Mouse (Mus musculus) liver, postnatal 0 days (tissue): ENCODE data around the gene Ubn1. TPM values are rescaled to one million over a fixed set of nuclear protein-coding genes. Genes with fewer than 3 reads are reported as not detected.

Source experiments
- ATAC-seq: fragments of 200-750 bp; cut with Nextera tagmentation; 2 replicates; pipeline ENCODE4 v1.8.0; 2017; ENCODE audit warnings: mild to moderate bottlenecking, moderate library complexity
- DNase-seq: peaks from one replicate; pipeline ENCODE4 v3.0.0-alpha.2; 2016
- H3K27ac ChIP-seq: fragments of 300-500 bp; sonication (generic); 2 replicates; pipeline ENCODE4 v1.5.1; 2014; ENCODE audit warnings: antibody characterized with exemption, moderate library complexity, mild to moderate bottlenecking, low read depth
- H3K27me3 ChIP-seq: fragments of 300-500 bp; sonication (generic); 2 replicates; pipeline ENCODE4 v1.6.1; 2014; ENCODE audit warnings: low read length, control low read depth, mixed read lengths; ENCODE audit not compliant: insufficient read depth
- H3K36me3 ChIP-seq: fragments of 300-500 bp; sonication (generic); replicated peaks from 2 replicates; pipeline ENCODE4 v1.6.1; 2014; ENCODE audit warnings: mild to moderate bottlenecking, control low read depth, low read length, moderate library complexity, mixed read lengths; ENCODE audit not compliant: insufficient read depth
- H3K4me1 ChIP-seq: fragments of 300-500 bp; sonication (generic); 2 replicates; pipeline ENCODE4 v1.6.1; 2014; ENCODE audit warnings: antibody characterized with exemption, mild to moderate bottlenecking, control low read depth; ENCODE audit not compliant: insufficient read depth
- H3K4me2 ChIP-seq: fragments of 300-500 bp; sonication (generic); 2 replicates; pipeline ENCODE4 v1.6.1; 2014; ENCODE audit warnings: low read depth, mild to moderate bottlenecking, low read length, moderate library complexity, mixed read lengths
- H3K4me3 ChIP-seq: fragments of 300-500 bp; sonication (generic); 2 replicates; pipeline ENCODE4 v1.5.1; 2014; ENCODE audit warnings: low read depth, low read length
- H3K9ac ChIP-seq: fragments of 300-500 bp; sonication (generic); replicated peaks from 2 replicates; pipeline ENCODE4 v1.6.1; 2014; ENCODE audit warnings: mild to moderate bottlenecking, moderate library complexity
- H3K9me3 ChIP-seq: fragments of 300-500 bp; sonication (generic); 2 replicates; pipeline ENCODE4 v1.6.1; 2016; ENCODE audit warnings: mild to moderate bottlenecking, control low read depth, low read length, mixed read lengths
- CTCF ChIP-seq: sonication (generic); IDR thresholded peaks from 2 replicates; pipeline ENCODE4 v1.5.1; 2016; ENCODE audit warnings: antibody characterized with exemption, low read depth
- EP300 ChIP-seq: IDR thresholded peaks from 2 replicates; pipeline ENCODE4 v1.6.1; 2016; ENCODE audit warnings: antibody characterized with exemption, low read depth, mild to moderate bottlenecking
- WGBS: fragments of 180-500 bp; shearing (Covaris S2); extraction: QIAGEN DNeasy Blood & Tissue Kit; methylation state at CpG from one replicate; pipeline ENCODE4 v1.1.7; 2014; ENCODE audit not compliant: insufficient replicate concordance; 5-methylcytosine and 5-hydroxymethylcytosine counted together
- polyA plus RNA-seq: library from polyadenylated mRNA; unstranded; fragments of >200 nt; fragmentation: Nextera tagmentation; extraction: Ambion mirVana; gene quantifications from 2 replicates; pipeline ENCODE4 v1.2.1, GENCODE M21; 2015

Gene Ubn1
- polyA plus RNA-seq, 1 experiment from 2014 or later, result 6.4 TPM

DNA sequence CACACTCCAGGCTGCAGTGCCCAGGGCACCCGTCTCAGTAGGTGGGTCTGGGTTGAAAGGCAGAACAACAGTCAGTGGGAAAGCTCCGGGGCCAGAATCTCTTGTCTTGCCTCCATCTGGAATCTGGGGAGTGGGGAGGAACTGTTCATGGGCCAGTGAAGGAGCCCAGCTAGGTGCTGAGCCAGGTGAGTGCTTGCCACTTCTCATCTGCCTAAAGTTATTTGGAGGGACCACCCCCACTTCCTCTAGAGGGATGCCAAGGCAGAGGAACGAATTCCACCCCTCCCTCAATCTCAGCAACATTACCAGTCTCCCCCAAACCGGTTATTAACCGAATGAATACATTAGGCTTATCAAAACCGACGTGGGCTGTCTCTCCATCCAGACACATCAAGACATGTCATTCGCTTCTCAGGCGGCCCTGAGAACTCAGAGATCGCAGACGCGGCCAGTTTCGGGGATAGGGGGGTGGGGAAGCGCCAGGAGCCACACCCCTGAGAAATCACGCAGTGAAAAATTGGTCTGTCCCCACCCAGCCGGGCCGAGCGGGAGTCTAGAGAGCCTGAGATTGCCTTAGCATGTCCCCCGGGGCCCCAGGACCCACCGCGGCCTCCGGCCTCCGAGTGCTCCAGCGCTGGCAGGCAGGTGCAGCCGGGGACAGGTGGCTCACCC, 81.5 kb downstream of the Ubn1 start:
- H3K9me3 ChIP-seq, result no peaks in the 10 kb centered on the region
- peaks cover 18% of the 10 kb centered on the region for H3K4me1 ChIP-seq
- no peak for TF ChIP-seq EP300
- no peak for TF ChIP-seq CTCF
- peak overlapping the region; percentile 77 for H3K4me2 ChIP-seq
- H3K27me3 ChIP-seq, result peaks cover 30% of the 10 kb centered on the region
- H3K27ac ChIP-seq, result no peak overlapping the region
- H3K4me3 ChIP-seq, result peak overlapping the region; percentile 55
- 0 out of 2 replicates have a peak overlapping the region, but pooled peaks have one; percentile 16 for H3K9ac ChIP-seq
- H3K36me3 ChIP-seq, result no peaks in the 10 kb centered on the region
- 5% methylated on average over 25 of the region's 25 CpGs for WGBS
- DNase-seq, result peak; percentile 25
- ATAC-seq, result no peak

GRCm38 (mm10) chr16:5132401-5132801, 82.5 kb downstream of the Ubn1 start, which contains the start of gene Ppl:
Ppl (minus strand) TSS chr16:5132421.
- DNase-seq (peak; percentile 82), ATAC-seq (peak; percentile 77)
- Histone ChIP-seq H3K9ac (peak within 1 kb of the TSS; percentile 53), H3K27ac (no peak within 1 kb of the TSS), H3K9me3 (no peaks in the 10 kb centered on the region), H3K4me1 (peaks cover 18% of the 10 kb centered on the region), H3K4me2 (peak within 1 kb of the TSS; percentile 77), H3K4me3 (peak within 1 kb of the TSS; percentile 55), H3K36me3 (no peaks in the 10 kb centered on the region), H3K27me3 (peaks cover 30% of the 10 kb centered on the region)
- TF ChIP-seq CTCF (peak; percentile 58), EP300 (no peak)
- WGBS, result 3% methylated on average over 38 of the region's 39 CpGs

DNA sequence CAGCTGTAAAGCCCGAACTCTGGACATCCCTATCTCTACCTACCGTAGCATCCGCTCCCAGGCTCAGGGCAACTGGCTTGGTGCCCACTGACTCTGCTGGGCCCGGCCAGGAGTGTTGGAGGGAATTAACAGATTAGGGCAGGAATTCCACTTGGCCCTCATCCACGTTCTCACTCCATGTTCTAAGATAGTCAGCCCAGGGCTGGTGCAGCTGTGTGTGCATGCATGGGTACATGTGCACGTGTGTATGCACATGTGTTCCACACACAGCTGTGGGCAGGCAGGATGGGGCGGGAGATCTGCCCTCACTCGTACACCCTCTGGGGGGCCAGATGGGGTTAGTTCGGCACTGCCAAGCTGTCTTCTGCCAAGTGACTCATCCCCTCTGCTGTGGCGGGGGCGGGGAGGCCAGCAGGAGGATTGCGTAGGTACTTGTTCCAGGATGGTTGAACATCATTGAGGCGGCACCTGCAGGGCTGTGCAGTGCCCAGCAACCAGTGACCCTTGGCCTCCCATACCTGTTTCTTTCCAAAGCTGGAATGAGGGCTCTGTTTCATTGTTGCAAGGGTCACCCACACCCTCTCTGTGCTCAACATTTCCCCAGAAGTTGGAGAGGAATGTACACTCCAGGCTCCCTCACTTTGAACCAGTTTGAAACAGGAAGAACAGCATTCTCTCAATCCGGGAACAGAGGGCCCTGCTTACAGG, 84.9 kb downstream of the Ubn1 start:
- Histone ChIP-seq H3K27me3 (peaks cover 30% of the 10 kb centered on the region), H3K4me2 (no peak overlapping the region), H3K27ac (peak overlapping the region; percentile 59; the same call in 1 of the 2 replicates), H3K4me3 (no peak overlapping the region), H3K4me1 (peaks cover 18% of the 10 kb centered on the region), H3K9ac (no peak overlapping the region), H3K36me3 (no peaks in the 10 kb centered on the region), H3K9me3 (no peaks in the 10 kb centered on the region)
- peak; percentile 60 for DNase-seq
- TF ChIP-seq CTCF, result no peak
- no peak for TF ChIP-seq EP300
- WGBS, result 67% methylated on average over 14 of the region's 14 CpGs
- peak; percentile 52 for ATAC-seq

GRCm38 (mm10) chr16:5135551-5136261, 85.8 kb downstream of the Ubn1 start:
- H3K36me3 ChIP-seq, result no peaks in the 10 kb centered on the region
- no peaks in the 10 kb centered on the region for H3K9me3 ChIP-seq
- H3K4me1 ChIP-seq, result peaks cover 18% of the 10 kb centered on the region
- no peak overlapping the region for H3K4me3 ChIP-seq
- H3K27me3 ChIP-seq, result peaks cover 27% of the 10 kb centered on the region
- no peak overlapping the region for H3K9ac ChIP-seq
- peak; percentile 20 for ATAC-seq
- peak; percentile 30 for DNase-seq
- 35% methylated on average over 8 of the region's 8 CpGs for WGBS
- no peak overlapping the region for H3K4me2 ChIP-seq
- TF ChIP-seq EP300 (no peak), CTCF (no peak)
- peak overlapping the region; percentile 74 for H3K27ac ChIP-seq

Other genes with a start within 250 kb of the Ubn1 start
- gene 4930562C15Rik, start 214.6 kb upstream of the Ubn1 start, polyA plus RNA-seq, result 0.09 TPM in 1 of 2 replicates, not detected in the other
- 15.6 and 16.7 TPM in 2 replicates for gene Ubald1, start 169.7 kb upstream of the Ubn1 start, polyA plus RNA-seq
- gene Mgrn1, start 163.8 kb upstream of the Ubn1 start, polyA plus RNA-seq, result 34.8 and 36.7 TPM in 2 replicates
- 38.9 and 40.2 TPM in 2 replicates for gene Nudt16l1, start 111.3 kb upstream of the Ubn1 start, polyA plus RNA-seq
- gene Anks3, start 85.9 kb upstream of the Ubn1 start, polyA plus RNA-seq, result 10.5 and 13.0 TPM in 2 replicates
- gene Sept12, start 52.2 kb upstream of the Ubn1 start, polyA plus RNA-seq, result not detected in 2 replicates
- 23.6 and 23.7 TPM in 2 replicates for gene Smim22, start 42.8 kb upstream of the Ubn1 start, polyA plus RNA-seq
- gene Rogdi, start 36.5 kb upstream of the Ubn1 start, polyA plus RNA-seq, result 105 and 114 TPM in 2 replicates
- 31.4 and 35.7 TPM in 2 replicates for gene Glyr1, start 194 bp upstream of the Ubn1 start, polyA plus RNA-seq
- gene Ppl, start 82.4 kb downstream of the Ubn1 start, polyA plus RNA-seq, result 0.39 and 0.54 TPM in 2 replicates
- 0.04 TPM in 1 of 2 replicates, not detected in the other for gene Sec14l5, start 97.1 kb downstream of the Ubn1 start, polyA plus RNA-seq
- gene Nagpa, start 154.0 kb downstream of the Ubn1 start, polyA plus RNA-seq, result 7.3 and 7.7 TPM in 2 replicates
- gene AU021092, start 172.2 kb downstream of the Ubn1 start, polyA plus RNA-seq, result 1.8 and 2.4 TPM in 2 replicates
- gene Alg1, start 183.6 kb downstream of the Ubn1 start, polyA plus RNA-seq, result 16.3 and 16.9 TPM in 2 replicates
- gene Eef2kmt, start 205.9 kb downstream of the Ubn1 start, polyA plus RNA-seq, result 8.3 and 8.9 TPM in 2 replicates